21 mouse cellular contexts compared by ENCODE assay signal in genomic region chr13:104894771-104895170, GRCm38 (mm10). TPM values are rescaled to one million over a fixed set of nuclear protein-coding genes. Genes with fewer than 3 reads are reported as not detected.
"Had no signal": no experiment of that assay in that cellular context is flagged by ENCODE, and none has a peak within 500 bp of the region (broad histone marks: within the 10 kb centered on the region; RNA-seq: fewer than 3 reads in every experiment).

No protein-coding gene starts in this region.

- DNase-seq: gastrocnemius, postnatal 14 days; gastrocnemius, postnatal 36 days; heart, adult 2 months; heart, postnatal 14 days; heart, postnatal 36 days; kidney, adult 11 months; kidney, adult 2 months; kidney, adult 9 months; kidney, postnatal 14 days; kidney, postnatal 36 days; layer of hippocampus, adult 9-11 months; layer of hippocampus, postnatal 36 days; left cerebral cortex, postnatal 4 days had no signal

- ATAC-seq: hindbrain, postnatal 0 days; intestine, embryonic 16.5 days; liver, embryonic 12.5 days had no signal

RNA-seq across cellular contexts. Expression of gene Shisal2b, which starts 31.1 kb away (rescaled TPM):
- total RNA-seq: gastrocnemius, adult 18-20 months; gastrocnemius, adult 8-10 months; gastrocnemius, postnatal 14 days; gastrocnemius, postnatal 36 days; heart, adult 2 months; heart, postnatal 14 days; heart, postnatal 36 days; hematopoietic stem cell, adult 5-6 weeks; layer of hippocampus, adult 18-20 months; liver, adult 2 months had no signal
